Mouse (Mus musculus) cerebellum, adult 2 months (tissue): ENCODE data around the gene Olfr641.

ENCODE experiments used
- CTCF ChIP-seq: fragments of 200-500 bp; IDR thresholded peaks from 2 replicates; pipeline ENCODE4 v1.5.1; 2011; ENCODE audit warnings: low read depth, mild to moderate bottlenecking, control low read depth, low read length, moderate library complexity, borderline replicate concordance; ENCODE audit not compliant: insufficient read depth
- POLR2A ChIP-seq: fragments of 200-500 bp; IDR thresholded peaks from 2 replicates; pipeline ENCODE4 v1.6.1; 2011; ENCODE audit warnings: low read length, control low read depth, borderline replicate concordance; ENCODE audit not compliant: insufficient read depth

- TF ChIP-seq CTCF (no peak), POLR2A (no peak)
Measured at GRCm38 (mm10) chr7:104050745-104051144, 15.5 kb downstream of the Olfr641 start.
